Mouse (Mus musculus) heart, embryonic 10.5 days (tissue): Measurements from ENCODE around the gene Trim69. TPM values are rescaled to one million over a fixed set of nuclear protein-coding genes. Genes with fewer than 3 reads are reported as not detected.
A peak's percentile ranks its signal among the peaks of the same experiment; 100 is the strongest.

Source experiments
- DNase-seq: peaks from one replicate; pipeline ENCODE4 v3.0.0-alpha.2; 2017; ENCODE audit warnings: low spot score
- H3K27ac ChIP-seq: fragments of 300-500 bp; sonication (generic); 2 replicates; pipeline ENCODE4 v1.5.1; 2016; ENCODE audit warnings: mild to moderate bottlenecking
- H3K27me3 ChIP-seq: fragments of 300-500 bp; sonication (generic); 2 replicates; pipeline ENCODE4 v1.6.1; 2016; ENCODE audit warnings: mild to moderate bottlenecking; ENCODE audit not compliant: poor library complexity, insufficient read depth, severe bottlenecking
- H3K36me3 ChIP-seq: fragments of 300-500 bp; sonication (generic); 2 replicates; pipeline ENCODE4 v1.6.1; 2016; ENCODE audit warnings: mild to moderate bottlenecking, moderate library complexity
- H3K4me1 ChIP-seq: fragments of 300-500 bp; sonication (generic); 2 replicates; pipeline ENCODE4 v1.6.1; 2016; ENCODE audit warnings: mild to moderate bottlenecking
- H3K4me3 ChIP-seq: fragments of 300-500 bp; sonication (generic); 2 replicates; pipeline ENCODE4 v1.5.1; 2016; ENCODE audit warnings: mild to moderate bottlenecking, moderate library complexity
- H3K9me3 ChIP-seq: fragments of 300-500 bp; sonication (generic); 2 replicates; pipeline ENCODE4 v1.6.1; 2016; ENCODE audit warnings: mild to moderate bottlenecking, moderate library complexity
- WGBS: fragments of 180-500 bp; shearing (Covaris S2); methylation state at CpG from one replicate; pipeline ENCODE4 v1.1.7; 2016; 5-methylcytosine and 5-hydroxymethylcytosine counted together
- polyA plus RNA-seq: library from polyadenylated mRNA; unstranded; fragments of >200 nt; fragmentation: Nextera tagmentation; extraction: Ambion mirVana; gene quantifications from 2 replicates; pipeline ENCODE4 v1.2.1, GENCODE M21; 2016

Gene Trim69
- polyA plus RNA-seq, 1 experiment from 2014 or later: 0.11 TPM

DNA sequence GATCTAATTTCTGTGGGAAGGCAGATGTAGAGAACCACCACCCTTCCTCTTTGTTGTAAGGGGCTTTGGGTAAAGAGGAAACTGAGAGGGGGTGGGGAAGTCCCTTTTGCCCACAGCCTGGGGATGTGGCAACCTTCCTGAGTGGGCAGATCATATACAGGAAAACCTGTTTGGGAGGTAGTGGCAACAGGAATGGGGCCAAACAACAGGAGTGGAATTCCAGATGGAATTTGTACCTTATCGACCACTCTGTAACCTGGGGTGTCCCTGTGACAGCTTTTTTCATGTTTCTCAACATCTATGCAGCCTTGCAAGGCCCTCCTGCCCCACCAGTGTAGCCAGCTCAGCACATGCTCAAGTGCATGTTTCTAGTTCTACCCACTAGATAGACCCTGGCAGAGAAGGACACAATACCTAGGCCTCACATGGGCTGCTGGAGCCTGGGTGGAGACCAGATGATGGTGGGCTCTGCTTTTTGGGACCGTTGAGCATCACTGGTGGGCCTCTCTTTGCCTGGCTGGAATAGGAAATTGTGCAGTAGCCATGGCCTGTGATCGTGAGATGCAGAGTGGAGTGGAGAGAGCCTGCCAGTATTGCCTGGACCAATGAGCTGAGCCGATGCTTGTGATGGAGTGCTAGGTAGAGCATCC is 4.3 kb upstream of the Trim69 start:
- no peak overlapping the region for H3K4me3 ChIP-seq
- no peaks in the 10 kb centered on the region for H3K9me3 ChIP-seq
- H3K27me3 ChIP-seq: no peaks in the 10 kb centered on the region
- DNase-seq: no peak
- peaks cover 20% of the 10 kb centered on the region for H3K36me3 ChIP-seq
- H3K27ac ChIP-seq: no peak overlapping the region
- H3K4me1 ChIP-seq: peaks cover 12% of the 10 kb centered on the region
- WGBS: 85% methylated on average over 4 of the region's 4 CpGs

DNA sequence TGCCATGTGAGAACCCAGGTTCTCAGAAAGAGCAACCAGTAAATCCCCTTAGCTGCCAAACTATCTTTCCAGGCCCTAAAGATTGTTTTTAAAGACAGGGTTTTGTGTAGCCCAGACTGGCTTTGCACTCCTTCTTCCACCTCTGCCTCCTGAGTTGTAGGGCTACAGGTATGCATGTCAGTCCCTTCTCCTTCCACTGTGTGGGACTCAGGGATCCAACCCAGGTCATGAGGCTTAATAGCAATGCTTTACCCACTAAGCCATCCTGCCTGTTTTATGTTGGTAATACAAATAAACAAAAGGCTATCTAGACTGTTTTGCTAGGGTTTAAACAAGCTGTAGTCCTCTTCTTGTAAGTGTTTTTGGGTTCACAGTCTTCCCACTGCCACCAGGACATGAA is 2.9 kb upstream of the Trim69 start:
- DNase-seq: no peak
- peaks cover 19% of the 10 kb centered on the region for H3K4me1 ChIP-seq
- peaks cover 12% of the 10 kb centered on the region for H3K36me3 ChIP-seq
- H3K27me3 ChIP-seq: no peaks in the 10 kb centered on the region
- H3K27ac ChIP-seq: no peak overlapping the region
- no peak overlapping the region for H3K4me3 ChIP-seq
- no peaks in the 10 kb centered on the region for H3K9me3 ChIP-seq

DNA sequence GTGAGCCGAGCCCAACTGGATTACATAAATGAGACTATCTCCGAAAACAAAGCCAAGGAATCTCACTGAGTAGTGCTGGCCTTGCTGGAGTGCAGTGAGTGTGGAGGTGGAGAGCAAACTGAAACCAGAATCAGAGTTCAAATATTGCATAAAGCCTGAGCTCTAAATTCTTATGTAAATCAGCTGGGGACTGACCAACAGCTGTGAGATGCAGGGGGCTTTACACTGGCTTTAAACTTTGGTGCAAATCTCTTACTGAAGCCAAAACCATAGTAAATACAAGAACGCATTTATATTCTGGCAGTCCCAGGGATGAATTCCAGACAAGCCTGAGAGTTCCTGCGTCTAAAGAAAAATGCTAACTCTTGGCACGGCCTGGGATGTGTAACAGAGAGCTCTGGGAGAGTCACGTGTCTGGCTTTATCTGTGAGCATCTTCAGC is 2.1 kb upstream of the Trim69 start:
- Histone ChIP-seq H3K36me3 (peaks cover 12% of the 10 kb centered on the region), H3K4me1 (peaks cover 19% of the 10 kb centered on the region), H3K9me3 (no peaks in the 10 kb centered on the region), H3K27ac (no peak overlapping the region), H3K4me3 (no peak overlapping the region), H3K27me3 (no peaks in the 10 kb centered on the region)
- 37% methylated on average over 6 of the region's 6 CpGs for WGBS
- DNase-seq: no peak

DNA sequence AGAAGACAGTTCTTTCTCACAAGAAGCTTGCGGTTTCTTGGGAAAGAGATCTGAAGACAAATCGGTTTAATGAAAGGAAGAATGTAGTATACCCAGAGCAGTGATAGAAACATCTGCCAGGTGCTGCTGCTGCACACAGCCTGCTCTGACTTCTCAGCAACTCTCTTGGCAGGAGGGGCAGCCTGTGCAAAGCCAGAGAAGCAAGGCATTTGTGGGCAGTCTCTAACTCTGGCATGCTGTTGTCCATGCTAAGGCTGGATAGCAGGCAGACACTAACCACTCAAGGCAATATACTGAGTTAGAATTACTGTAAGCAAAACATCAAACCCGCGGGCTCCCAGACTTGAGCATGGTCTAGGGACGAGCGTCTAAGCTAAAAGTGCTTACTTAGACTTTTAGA is 833 bp upstream of the Trim69 start:
- H3K4me1 ChIP-seq: peaks cover 19% of the 10 kb centered on the region
- no peaks in the 10 kb centered on the region for H3K27me3 ChIP-seq
- peaks cover 7% of the 10 kb centered on the region for H3K36me3 ChIP-seq
- DNase-seq: no peak
- H3K27ac ChIP-seq: no peak overlapping the region
- 80% methylated on average over 6 of the region's 6 CpGs for WGBS
- no peaks in the 10 kb centered on the region for H3K9me3 ChIP-seq
- H3K4me3 ChIP-seq: no peak overlapping the region

DNA sequence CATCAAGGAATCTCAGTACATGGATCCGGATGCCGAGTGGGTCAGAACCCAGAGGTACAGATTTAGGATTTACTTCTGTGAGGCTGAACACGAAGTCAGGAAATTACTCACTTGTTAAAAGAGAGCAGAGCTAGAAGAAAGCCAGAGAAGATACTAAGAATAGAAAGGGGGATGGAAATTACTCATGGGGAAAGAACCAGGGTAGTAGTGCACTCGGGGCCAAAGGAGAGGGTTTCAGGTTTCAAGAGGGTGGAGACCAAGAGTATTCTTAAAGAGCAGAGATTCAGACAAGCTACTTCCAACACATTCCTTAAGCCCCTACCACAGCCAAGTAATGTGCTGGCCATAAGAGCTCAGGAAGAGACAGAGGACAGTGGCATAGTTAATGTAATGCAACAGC is 1.0 kb downstream of the Trim69 start:
- Histone ChIP-seq H3K27ac (peak overlapping the region; percentile 47; the same call in 1 of the 2 replicates), H3K4me1 (peaks cover 19% of the 10 kb centered on the region), H3K36me3 (no peaks in the 10 kb centered on the region), H3K4me3 (no peak overlapping the region), H3K27me3 (no peaks in the 10 kb centered on the region), H3K9me3 (no peaks in the 10 kb centered on the region)
- DNase-seq: peak; percentile 67
- 17% methylated on average over 4 of the region's 4 CpGs for WGBS

DNA sequence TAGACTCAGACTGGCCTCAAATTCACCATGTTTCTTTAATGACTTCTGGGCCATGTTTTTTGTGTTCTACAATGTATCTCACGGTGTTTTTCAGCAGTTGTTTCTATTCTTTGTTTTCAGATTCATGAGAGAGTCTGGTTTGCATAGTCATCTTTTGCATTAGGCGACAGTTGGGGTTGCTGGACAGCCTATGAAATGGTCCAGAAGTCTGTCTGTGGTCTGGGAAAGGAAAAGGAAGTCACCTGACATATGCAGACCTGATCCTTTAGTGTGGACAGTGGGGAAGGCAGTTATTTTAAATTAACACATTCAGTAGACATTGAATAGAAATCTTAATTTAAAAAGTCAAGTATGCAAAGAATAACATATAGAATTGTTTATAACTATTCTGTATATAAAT is 2.0 kb downstream of the Trim69 start:
- Histone ChIP-seq H3K36me3 (no peaks in the 10 kb centered on the region), H3K9me3 (no peaks in the 10 kb centered on the region), H3K27ac (no peak overlapping the region), H3K4me1 (peaks cover 19% of the 10 kb centered on the region), H3K27me3 (no peaks in the 10 kb centered on the region), H3K4me3 (no peak overlapping the region)
- 79% methylated on average over 2 of the region's 2 CpGs for WGBS
- DNase-seq: peak; percentile 13

DNA sequence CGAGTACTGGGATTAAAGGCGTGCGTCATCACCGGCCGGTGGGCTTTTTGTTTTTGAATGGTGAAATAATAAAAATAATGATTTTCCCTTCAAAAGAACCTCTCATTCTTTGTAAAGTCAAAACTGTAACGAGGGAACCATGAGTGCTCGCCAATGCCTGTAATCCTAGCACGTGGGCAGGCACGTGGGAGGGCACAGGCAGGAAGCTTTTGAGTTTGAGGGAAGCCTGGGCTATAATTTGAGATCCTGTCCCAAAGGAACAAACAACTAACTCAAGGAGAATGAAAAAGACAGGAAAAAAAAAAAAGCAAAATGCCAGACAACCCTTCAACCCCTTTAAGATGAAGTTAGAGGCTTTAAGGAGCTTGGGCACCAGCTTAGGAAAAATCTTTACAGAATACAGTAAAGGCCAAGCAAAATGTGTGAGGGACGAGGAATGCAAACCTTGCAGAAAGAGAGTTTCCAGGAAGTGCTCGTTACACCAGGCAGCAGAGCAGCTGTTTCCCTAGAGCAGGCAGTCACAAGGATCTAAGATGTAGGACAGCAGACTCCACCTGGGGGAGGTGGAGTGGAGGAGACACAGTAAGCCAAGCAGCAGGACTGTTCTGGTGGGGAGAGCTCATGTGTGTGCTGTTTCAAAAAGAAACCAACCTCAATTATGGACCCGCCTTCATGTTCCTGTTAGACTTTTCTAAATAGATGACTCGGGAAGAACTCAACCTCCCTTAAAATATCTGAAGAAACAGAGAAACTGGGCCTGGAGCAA is 3.1 kb downstream of the Trim69 start:
- 70% methylated on average over 13 of the region's 13 CpGs for WGBS
- Histone ChIP-seq H3K9me3 (no peaks in the 10 kb centered on the region), H3K36me3 (no peaks in the 10 kb centered on the region), H3K27ac (no peak overlapping the region), H3K4me3 (no peak overlapping the region), H3K27me3 (no peaks in the 10 kb centered on the region), H3K4me1 (peaks cover 13% of the 10 kb centered on the region)
- DNase-seq: peak; percentile 71

DNA sequence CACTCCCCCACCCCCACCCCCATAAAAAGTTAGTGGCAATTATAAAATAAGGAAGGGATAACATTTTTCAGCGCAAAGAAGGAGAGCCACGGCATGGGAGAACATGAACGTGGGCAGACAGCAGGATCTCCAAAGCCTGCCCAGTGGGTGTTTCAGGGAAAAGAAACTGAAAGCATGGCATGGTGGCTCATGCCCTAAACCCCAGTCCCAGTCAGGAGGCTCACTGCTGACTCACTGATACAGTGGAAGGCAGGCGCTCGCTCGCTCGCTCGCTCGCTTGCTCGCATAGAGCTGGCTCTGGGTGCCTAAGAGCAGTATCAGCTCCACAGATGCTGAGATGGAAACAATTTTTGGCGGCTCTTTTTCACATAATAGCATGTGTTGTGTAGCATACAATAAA is 3.8 kb downstream of the Trim69 start:
- WGBS: 78% methylated on average over 11 of the region's 11 CpGs
- peaks cover 9% of the 10 kb centered on the region; the same call in 1 of the 2 replicates for H3K4me1 ChIP-seq

DNA sequence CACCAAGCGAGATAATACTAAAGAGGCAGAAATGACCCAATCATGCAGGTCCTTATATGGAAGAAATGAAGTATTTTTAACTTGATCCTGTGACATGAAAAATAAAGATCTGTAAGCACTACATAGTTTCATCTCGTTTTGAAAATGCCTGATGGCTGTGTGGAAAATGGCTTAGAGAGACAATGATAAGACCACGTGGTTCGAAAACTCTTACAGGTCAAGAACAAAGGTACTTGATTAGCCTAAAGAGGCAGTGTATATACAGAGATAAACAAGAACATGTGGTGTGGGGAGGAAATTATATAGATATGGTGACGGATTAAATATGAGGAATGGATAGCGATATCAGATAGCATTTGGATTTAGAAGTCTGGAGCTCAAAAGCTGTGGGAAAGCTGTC is 10.8 kb downstream of the Trim69 start:
- Histone ChIP-seq H3K4me1 (no peaks in the 10 kb centered on the region), H3K36me3 (no peaks in the 10 kb centered on the region), H3K9me3 (no peaks in the 10 kb centered on the region), H3K27me3 (no peaks in the 10 kb centered on the region), H3K27ac (no peak overlapping the region), H3K4me3 (no peak overlapping the region)
- no peak for DNase-seq
- 68% methylated on average over 6 of the region's 6 CpGs for WGBS

More for the DNA sequence above, 3.8 kb downstream of the Trim69 start:
- Histone ChIP-seq H3K4me3 (no peak overlapping the region), H3K36me3 (no peaks in the 10 kb centered on the region), H3K27me3 (no peaks in the 10 kb centered on the region), H3K9me3 (no peaks in the 10 kb centered on the region), H3K27ac (no peak overlapping the region)
- DNase-seq: no peak

DNA sequence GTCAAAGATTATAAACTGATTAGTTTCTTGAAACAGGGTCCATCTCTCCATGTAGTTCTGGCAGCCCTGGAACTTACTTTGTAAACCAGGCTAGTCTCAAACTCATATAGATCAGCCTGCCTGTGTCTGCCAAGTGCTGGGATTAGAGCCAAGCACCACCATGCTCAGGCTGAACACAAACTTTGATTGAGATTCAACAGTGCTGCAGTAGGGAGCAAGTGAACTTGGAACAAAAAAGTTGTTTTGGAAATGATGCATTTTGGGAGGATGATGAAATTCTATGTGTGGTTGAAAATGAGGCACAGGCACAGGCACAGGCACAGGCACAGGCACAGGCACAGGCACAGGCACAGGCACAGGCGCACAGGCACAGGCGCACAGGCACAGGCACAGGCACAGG is 11.7 kb downstream of the Trim69 start:
- no peak overlapping the region for H3K27ac ChIP-seq
- H3K4me3 ChIP-seq: no peak overlapping the region
- no peaks in the 10 kb centered on the region for H3K27me3 ChIP-seq
- H3K9me3 ChIP-seq: no peaks in the 10 kb centered on the region
- no peaks in the 10 kb centered on the region for H3K4me1 ChIP-seq
- WGBS: 89% methylated on average over 2 of the region's 2 CpGs
- no peak for DNase-seq
- no peaks in the 10 kb centered on the region for H3K36me3 ChIP-seq

DNA sequence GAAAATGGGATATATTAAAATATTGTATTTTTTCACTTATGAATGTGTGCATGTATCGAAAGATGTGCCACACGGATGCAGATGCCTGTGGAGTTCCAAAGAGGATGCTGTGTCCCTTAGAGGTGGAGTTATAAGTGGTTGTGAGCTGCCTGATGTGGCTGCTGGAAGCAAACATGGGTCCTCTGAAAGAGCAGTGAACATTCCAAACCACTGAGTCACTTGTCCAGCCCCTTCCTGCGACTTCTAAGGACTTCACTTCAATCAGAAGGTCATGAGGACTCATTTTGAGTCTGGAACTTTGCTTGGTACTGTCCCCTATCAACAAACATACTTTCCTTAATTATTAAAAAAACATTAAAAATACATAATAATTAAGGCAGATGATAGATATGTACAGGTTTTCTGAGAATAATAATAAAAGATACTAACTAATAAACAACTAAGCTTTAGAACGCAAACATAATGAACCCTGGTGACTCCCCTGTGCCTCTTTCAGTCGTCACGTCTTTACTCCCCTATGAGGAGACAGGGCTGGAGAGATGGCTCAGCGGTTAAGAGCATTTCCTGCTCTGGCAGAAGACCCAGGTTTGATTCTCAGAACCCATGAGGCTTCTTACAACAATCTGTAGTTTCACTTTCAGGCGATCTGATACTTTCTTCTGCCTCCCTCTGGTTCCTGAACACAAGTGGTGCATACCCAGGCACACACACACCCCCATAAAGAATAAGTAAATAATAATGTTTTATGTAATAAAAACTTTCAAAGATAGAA is 19.7 kb downstream of the Trim69 start:
- Histone ChIP-seq H3K9me3 (no peaks in the 10 kb centered on the region), H3K27me3 (no peaks in the 10 kb centered on the region), H3K4me3 (no peak overlapping the region), H3K36me3 (no peaks in the 10 kb centered on the region), H3K27ac (no peak overlapping the region), H3K4me1 (no peaks in the 10 kb centered on the region)
- no peak for DNase-seq
- WGBS: 68% methylated on average over 8 of the region's 8 CpGs

DNA sequence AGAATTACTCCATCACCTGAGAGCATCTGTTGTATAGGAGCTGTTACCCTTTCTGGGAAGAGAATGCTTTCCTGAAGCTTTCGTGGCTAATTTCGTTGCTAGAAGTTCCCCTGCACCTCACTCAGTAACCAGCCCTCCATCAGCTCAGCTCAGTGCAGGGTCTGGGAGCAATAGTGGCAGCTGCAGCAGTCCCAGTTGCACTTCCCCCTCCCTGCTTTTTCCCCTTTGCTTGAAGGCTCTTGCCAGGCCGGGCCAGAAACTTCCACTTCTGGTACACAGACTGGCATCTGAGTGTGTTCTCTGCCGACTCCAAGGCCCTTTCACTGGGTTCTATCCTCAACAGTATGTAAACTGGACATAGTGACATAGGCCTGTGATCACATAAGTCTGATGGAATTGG is 24.6 kb downstream of the Trim69 start:
- Histone ChIP-seq H3K4me3 (no peak overlapping the region), H3K4me1 (no peaks in the 10 kb centered on the region), H3K27me3 (no peaks in the 10 kb centered on the region), H3K27ac (no peak overlapping the region), H3K36me3 (no peaks in the 10 kb centered on the region), H3K9me3 (no peaks in the 10 kb centered on the region)
- 83% methylated on average over 4 of the region's 4 CpGs for WGBS
- DNase-seq: no peak

DNA sequence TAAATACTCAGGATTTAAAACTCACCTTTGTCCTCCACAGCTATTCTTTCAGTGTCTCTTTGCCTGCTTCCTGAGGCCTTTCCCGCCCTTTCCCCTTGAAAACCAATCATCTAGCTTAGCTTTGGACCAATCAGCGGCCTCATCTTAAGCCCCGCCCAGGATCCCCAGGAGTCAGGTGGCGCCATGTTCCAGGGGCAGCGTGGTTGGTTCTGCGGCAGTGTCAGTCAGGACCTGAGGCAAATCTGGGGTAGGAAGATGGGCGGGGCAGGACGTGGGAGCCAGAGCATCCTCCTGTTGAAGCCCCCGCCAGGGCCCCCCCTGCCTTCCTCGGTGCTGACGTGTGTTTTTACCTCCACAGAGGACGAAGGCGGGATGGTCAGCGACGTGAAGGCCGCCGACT is 25.6 kb downstream of the Trim69 start, which contains the start of the genes Patl2 and Terb2:
TSS of gene Patl2 (minus strand) at position 84 of the 400 bp plus-strand sequence.
TSS of gene Terb2 (plus strand) at position 167 of the 400 bp plus-strand sequence.
- Histone ChIP-seq H3K4me1 (no peaks in the 10 kb centered on the region), H3K27ac (no peak within 1 kb of the TSS), H3K36me3 (no peaks in the 10 kb centered on the region), H3K27me3 (no peaks in the 10 kb centered on the region), H3K9me3 (no peaks in the 10 kb centered on the region), H3K4me3 (no peak within 1 kb of the TSS)
- DNase-seq: no peak
- 76% methylated on average over 17 of the region's 17 CpGs for whole genome bisulfite sequencing
